Mouse (Mus musculus): ENCODE results near the gene Il1rap. TPM values are rescaled to one million over a fixed set of nuclear protein-coding genes. Genes with fewer than 3 reads are reported as not detected.

Il1rap gene
- polyA plus RNA-seq, 1 experiment from 2014 or later, result 7.8 TPM

- WGBS, result 2% methylated on average over 16 of the region's 16 CpGs
- peaks cover 7% of the 10 kb centered on the region for H3K27me3 ChIP-seq
- no peaks in the 10 kb centered on the region for H3K9me3 ChIP-seq
- H3K27ac ChIP-seq (replicated peaks), result no peak overlapping the region
- no peaks in the 10 kb centered on the region for H3K4me1 ChIP-seq
- H3K36me3 ChIP-seq, result no peaks in the 10 kb centered on the region
- peak overlapping the region; percentile 54 for H3K9ac ChIP-seq (replicated peaks)
- H3K4me2 ChIP-seq (replicated peaks), result peak overlapping the region; percentile 83
- H3K4me3 ChIP-seq, result peak overlapping the region; percentile 61
- ATAC-seq (ENCODE audit: low FRiP score, low read depth), result peak; percentile 59
Measured at GRCm38 (mm10) chr16:26581913-26582376, 441 bp downstream of the Il1rap start.

DNA sequence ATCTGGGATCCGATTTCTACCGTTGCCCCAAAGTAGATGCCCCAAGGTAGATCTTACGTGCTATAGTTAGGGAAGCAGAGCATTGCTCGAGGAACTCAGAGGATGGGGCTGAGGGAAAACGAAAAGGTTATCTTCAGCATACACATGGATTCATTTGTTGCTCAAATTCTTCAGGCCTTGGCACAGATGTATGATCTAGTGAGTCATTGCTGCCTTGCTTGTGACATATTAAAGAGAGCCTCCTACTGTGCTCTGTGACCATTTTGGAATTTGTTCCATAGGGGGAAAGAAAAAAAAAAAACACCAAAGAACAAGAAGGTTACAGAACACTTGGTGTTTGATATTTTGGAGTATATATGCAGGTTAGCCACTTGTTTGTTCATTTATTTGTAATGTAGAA is 4.3 kb downstream of the Il1rap start:
- no peak overlapping the region for H3K4me2 ChIP-seq (replicated peaks)
- H3K9ac ChIP-seq (replicated peaks), result no peak overlapping the region
- H3K27ac ChIP-seq (replicated peaks), result no peak overlapping the region
- H3K36me3 ChIP-seq, result no peaks in the 10 kb centered on the region
- no peak for ATAC-seq (ENCODE audit: low FRiP score, low read depth)
- H3K4me3 ChIP-seq, result no peak overlapping the region
- no peaks in the 10 kb centered on the region for H3K9me3 ChIP-seq
- H3K27me3 ChIP-seq, result no peaks in the 10 kb centered on the region
- no peaks in the 10 kb centered on the region for H3K4me1 ChIP-seq
- WGBS, result 94% methylated on average over 5 of the region's 5 CpGs

- no peak overlapping the region for H3K9ac ChIP-seq (replicated peaks)
- no peak for ATAC-seq (ENCODE audit: low FRiP score, low read depth)
- WGBS, result 79% methylated on average over 4 of the region's 4 CpGs
- no peaks in the 10 kb centered on the region for H3K4me1 ChIP-seq
- no peak overlapping the region for H3K4me3 ChIP-seq
- H3K27ac ChIP-seq (replicated peaks), result no peak overlapping the region
- H3K4me2 ChIP-seq (replicated peaks), result no peak overlapping the region
- no peaks in the 10 kb centered on the region for H3K36me3 ChIP-seq
- no peaks in the 10 kb centered on the region for H3K27me3 ChIP-seq
- H3K9me3 ChIP-seq, result no peaks in the 10 kb centered on the region
Measured at GRCm38 (mm10) chr16:26590897-26591570, 9.5 kb downstream of the Il1rap start.

DNA sequence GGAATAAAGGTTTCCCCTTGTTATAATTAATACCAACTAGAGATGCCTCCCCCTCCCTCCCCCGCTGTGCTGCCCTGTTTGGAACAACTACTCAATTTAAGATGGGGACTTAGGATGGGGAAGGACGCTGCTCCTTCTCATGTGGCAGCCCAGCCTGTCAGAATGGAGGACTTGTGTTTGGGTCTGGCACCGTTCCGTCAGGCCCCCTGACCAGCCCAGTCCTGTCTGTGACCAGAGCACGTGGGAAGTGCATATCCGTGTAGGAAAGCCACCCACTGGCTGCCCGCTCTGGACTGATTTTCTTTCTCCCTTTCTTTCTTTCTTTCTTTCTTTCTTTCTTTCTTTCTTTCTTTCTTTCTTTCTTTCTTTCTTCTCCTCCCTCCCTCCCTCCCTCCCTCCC is 14.9 kb downstream of the Il1rap start:
- no peaks in the 10 kb centered on the region for H3K27me3 ChIP-seq
- 55% methylated on average over 7 of the region's 7 CpGs for WGBS
- no peaks in the 10 kb centered on the region for H3K36me3 ChIP-seq
- no peak overlapping the region for H3K4me2 ChIP-seq (replicated peaks)
- H3K9ac ChIP-seq (replicated peaks), result no peak overlapping the region
- H3K4me3 ChIP-seq, result no peak overlapping the region
- ATAC-seq (ENCODE audit: low FRiP score, low read depth), result no peak
- H3K4me1 ChIP-seq, result peaks cover 5% of the 10 kb centered on the region; the same call in 1 of the 2 replicates
- no peak overlapping the region for H3K27ac ChIP-seq (replicated peaks)
- H3K9me3 ChIP-seq, result no peaks in the 10 kb centered on the region

- no peak overlapping the region for H3K9ac ChIP-seq (replicated peaks)
- H3K36me3 ChIP-seq, result no peaks in the 10 kb centered on the region
- no peaks in the 10 kb centered on the region for H3K9me3 ChIP-seq
- no peak overlapping the region for H3K4me3 ChIP-seq
- H3K27ac ChIP-seq (replicated peaks), result no peak overlapping the region
- H3K4me1 ChIP-seq, result peaks cover 5% of the 10 kb centered on the region; the same call in 1 of the 2 replicates
- ATAC-seq (ENCODE audit: low FRiP score, low read depth), result no peak
- 76% methylated on average over 7 of the region's 7 CpGs for WGBS
- H3K27me3 ChIP-seq, result no peaks in the 10 kb centered on the region
- no peak overlapping the region for H3K4me2 ChIP-seq (replicated peaks)
Measured at GRCm38 (mm10) chr16:26597307-26597706, 15.8 kb downstream of the Il1rap start.

- Histone ChIP-seq H3K4me3 (no peak overlapping the region), H3K4me1 (peaks cover 5% of the 10 kb centered on the region; the same call in 1 of the 2 replicates), H3K27me3 (no peaks in the 10 kb centered on the region), H3K36me3 (no peaks in the 10 kb centered on the region), H3K9me3 (no peaks in the 10 kb centered on the region), H3K9ac (replicated peaks) (no peak overlapping the region), H3K4me2 (replicated peaks) (no peak overlapping the region), H3K27ac (replicated peaks) (no peak overlapping the region)
- ATAC-seq (ENCODE audit: low FRiP score, low read depth), result no peak
- WGBS, result 83% methylated on average over 5 of the region's 5 CpGs
Measured at GRCm38 (mm10) chr16:26598591-26598990, 17.1 kb downstream of the Il1rap start.

DNA sequence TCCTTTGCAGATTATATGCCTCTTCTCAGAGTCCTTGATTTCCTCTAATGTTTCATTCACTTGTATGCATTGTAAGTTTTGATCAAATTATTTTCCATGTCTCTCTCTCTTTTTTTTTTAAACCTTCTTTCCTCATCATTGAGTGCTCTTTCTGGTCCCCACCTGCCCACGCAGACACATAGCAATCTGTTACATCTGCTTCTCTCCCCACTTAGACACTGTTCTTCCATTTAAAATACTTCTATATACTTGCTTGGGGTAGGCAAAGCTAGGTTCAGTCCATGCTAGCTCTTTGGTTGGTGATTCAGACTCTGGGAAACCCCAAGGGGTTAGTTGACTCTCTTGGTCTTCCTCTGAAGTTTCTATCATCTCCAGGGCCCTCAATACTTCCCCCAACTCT is 20.0 kb downstream of the Il1rap start:
- Histone ChIP-seq H3K9ac (replicated peaks) (no peak overlapping the region), H3K4me2 (replicated peaks) (no peak overlapping the region), H3K27ac (replicated peaks) (no peak overlapping the region), H3K36me3 (no peaks in the 10 kb centered on the region), H3K9me3 (no peaks in the 10 kb centered on the region), H3K4me1 (peaks cover 4% of the 10 kb centered on the region; the same call in 1 of the 2 replicates), H3K4me3 (no peak overlapping the region), H3K27me3 (no peaks in the 10 kb centered on the region)
- ATAC-seq (ENCODE audit: low FRiP score, low read depth), result no peak
- WGBS, result 94% methylated on average over 1 of the region's 1 CpGs

DNA sequence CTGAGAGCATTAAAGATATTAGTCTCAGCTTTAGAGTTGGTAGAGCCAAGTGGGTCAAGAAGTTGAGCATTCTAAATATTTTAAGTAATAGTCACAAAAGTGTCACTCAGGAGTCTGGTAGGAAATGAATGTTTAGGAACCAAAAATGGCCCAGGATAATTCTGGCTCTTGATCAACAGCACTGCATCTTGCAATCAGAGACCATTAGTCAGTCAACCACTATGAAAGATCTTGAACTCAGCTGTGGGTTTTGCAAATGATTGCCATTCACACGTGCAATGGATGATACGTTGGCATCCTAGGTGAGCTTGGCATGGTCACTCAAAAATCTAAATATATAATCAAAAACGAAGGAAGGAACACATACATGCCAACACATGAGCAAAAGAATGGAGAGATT is 23.1 kb downstream of the Il1rap start:
- Histone ChIP-seq H3K4me2 (replicated peaks) (no peak overlapping the region), H3K27ac (replicated peaks) (no peak overlapping the region), H3K9ac (replicated peaks) (no peak overlapping the region), H3K4me3 (no peak overlapping the region), H3K36me3 (no peaks in the 10 kb centered on the region), H3K27me3 (no peaks in the 10 kb centered on the region), H3K9me3 (no peaks in the 10 kb centered on the region), H3K4me1 (no peaks in the 10 kb centered on the region)
- ATAC-seq (ENCODE audit: low FRiP score, low read depth), result no peak
- 84% methylated on average over 3 of the region's 3 CpGs for WGBS

DNA sequence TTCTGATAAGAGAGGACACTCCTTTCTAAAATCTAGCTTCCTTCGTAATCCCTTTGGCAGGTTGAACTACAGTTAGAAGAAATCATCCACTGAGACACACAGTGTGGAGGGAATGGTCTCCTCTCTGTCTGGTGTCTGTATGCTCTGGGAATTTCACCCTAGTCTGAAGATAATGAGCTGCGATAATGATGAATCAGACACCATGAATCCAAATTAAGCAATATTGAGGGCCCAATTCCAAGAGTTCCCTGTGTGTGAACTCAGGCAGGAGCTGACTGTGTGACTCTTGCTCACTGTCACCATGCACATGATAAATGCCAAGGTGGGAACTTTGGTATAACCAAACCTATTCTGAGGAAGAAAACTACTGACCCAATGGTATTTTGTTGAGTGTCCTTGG is 26.5 kb downstream of the Il1rap start:
- Histone ChIP-seq H3K9me3 (no peaks in the 10 kb centered on the region), H3K27ac (replicated peaks) (no peak overlapping the region), H3K9ac (replicated peaks) (no peak overlapping the region), H3K4me2 (replicated peaks) (no peak overlapping the region), H3K27me3 (no peaks in the 10 kb centered on the region), H3K4me3 (no peak overlapping the region), H3K4me1 (no peaks in the 10 kb centered on the region), H3K36me3 (no peaks in the 10 kb centered on the region)
- 94% methylated on average over 2 of the region's 2 CpGs for WGBS
- ATAC-seq (ENCODE audit: low FRiP score, low read depth), result no peak

DNA sequence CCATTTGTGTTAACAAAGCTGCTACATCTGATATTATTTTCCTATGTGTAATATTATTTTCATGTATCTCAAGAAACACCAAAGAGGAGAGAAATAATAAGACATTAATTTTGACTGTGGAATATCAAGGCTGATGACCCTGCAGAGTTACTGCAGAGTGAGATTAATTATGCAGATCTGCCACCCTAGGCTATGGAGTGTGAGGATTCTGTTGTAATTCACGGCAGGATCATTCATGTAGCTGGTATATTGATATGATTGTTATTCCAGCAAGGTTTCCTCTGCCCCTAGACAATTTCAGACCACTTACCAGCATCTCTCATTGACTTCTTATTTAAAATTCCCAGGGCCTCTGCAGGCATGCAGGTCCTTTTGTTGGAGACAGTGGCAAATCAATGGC is 29.0 kb downstream of the Il1rap start:
- no peaks in the 10 kb centered on the region for H3K9me3 ChIP-seq
- no peak for ATAC-seq (ENCODE audit: low FRiP score, low read depth)
- no peak overlapping the region for H3K4me3 ChIP-seq
- H3K4me1 ChIP-seq, result no peaks in the 10 kb centered on the region
- WGBS, result 64% methylated on average over 1 of the region's 1 CpGs
- no peaks in the 10 kb centered on the region for H3K27me3 ChIP-seq
- H3K27ac ChIP-seq (replicated peaks), result no peak overlapping the region
- H3K9ac ChIP-seq (replicated peaks), result no peak overlapping the region
- no peaks in the 10 kb centered on the region for H3K36me3 ChIP-seq
- H3K4me2 ChIP-seq (replicated peaks), result no peak overlapping the region

GRCm38 (mm10) chr16:26612499-26613220 is 31.2 kb downstream of the Il1rap start:
- no peak for ATAC-seq (ENCODE audit: low FRiP score, low read depth)
- Histone ChIP-seq H3K9me3 (no peaks in the 10 kb centered on the region), H3K4me2 (replicated peaks) (no peak overlapping the region), H3K4me3 (no peak overlapping the region), H3K27ac (replicated peaks) (no peak overlapping the region), H3K27me3 (no peaks in the 10 kb centered on the region), H3K36me3 (no peaks in the 10 kb centered on the region), H3K9ac (replicated peaks) (no peak overlapping the region), H3K4me1 (no peaks in the 10 kb centered on the region)
- WGBS, result 91% methylated on average over 10 of the region's 10 CpGs

GRCm38 (mm10) chr16:26623141-26623540 is 41.6 kb downstream of the Il1rap start:
- no peaks in the 10 kb centered on the region for H3K4me1 ChIP-seq
- no peak for ATAC-seq (ENCODE audit: low FRiP score, low read depth)
- H3K9ac ChIP-seq (replicated peaks), result no peak overlapping the region
- H3K9me3 ChIP-seq, result no peaks in the 10 kb centered on the region
- no peak overlapping the region for H3K4me3 ChIP-seq
- no peak overlapping the region for H3K4me2 ChIP-seq (replicated peaks)
- H3K27ac ChIP-seq (replicated peaks), result no peak overlapping the region
- WGBS, result 97% methylated on average over 1 of the region's 1 CpGs
- H3K36me3 ChIP-seq, result no peaks in the 10 kb centered on the region
- no peaks in the 10 kb centered on the region for H3K27me3 ChIP-seq

All from midbrain, embryonic 12.5 days (tissue).